Mouse (Mus musculus): ENCODE data around the gene Trp53inp2.

Trp53inp2 gene

DNA sequence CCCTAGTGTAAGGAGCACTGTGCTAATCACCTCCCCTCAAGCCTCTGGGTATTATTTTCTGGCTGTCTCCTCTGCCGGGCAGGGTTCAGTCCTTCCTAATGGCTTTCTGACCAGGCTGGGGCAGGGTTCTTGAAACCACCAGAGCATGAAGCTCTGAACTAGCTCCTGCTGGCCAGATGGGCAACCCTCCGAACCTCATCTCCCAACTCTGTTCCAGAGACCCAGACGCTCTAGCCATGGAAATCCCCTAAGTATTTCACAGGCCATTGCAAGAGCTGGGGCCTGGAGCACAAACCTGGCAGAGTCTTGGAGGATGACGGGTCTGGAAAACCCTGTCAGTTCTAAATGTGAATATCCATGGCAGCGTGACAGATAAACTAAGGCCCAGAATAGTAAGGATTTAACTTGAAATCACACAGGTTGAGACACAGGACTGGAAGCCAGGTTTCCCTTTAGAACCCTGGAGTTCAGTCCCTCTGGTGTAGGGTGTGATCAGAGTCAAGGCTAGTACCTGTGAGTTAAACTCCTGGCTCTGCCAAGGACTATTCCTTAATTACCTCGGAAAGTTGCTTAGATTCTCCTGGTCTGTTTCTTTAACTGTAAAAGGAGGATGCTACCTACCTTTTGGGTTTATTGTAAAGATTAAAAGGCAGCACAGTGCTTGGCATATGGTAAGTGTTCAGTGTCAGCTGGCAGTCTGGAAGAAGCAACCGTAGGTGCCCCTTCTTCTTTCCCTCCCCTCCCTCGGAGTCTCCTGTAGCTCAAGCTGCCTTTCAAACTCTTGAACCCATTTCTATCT, at the start of gene Trp53inp2:
Gene Trp53inp2, plus strand, starts transcription at position 799 of the 799 bp plus-strand sequence.
- no peak for DNase-seq (ENCODE audit: low read depth, low spot score)

DNA sequence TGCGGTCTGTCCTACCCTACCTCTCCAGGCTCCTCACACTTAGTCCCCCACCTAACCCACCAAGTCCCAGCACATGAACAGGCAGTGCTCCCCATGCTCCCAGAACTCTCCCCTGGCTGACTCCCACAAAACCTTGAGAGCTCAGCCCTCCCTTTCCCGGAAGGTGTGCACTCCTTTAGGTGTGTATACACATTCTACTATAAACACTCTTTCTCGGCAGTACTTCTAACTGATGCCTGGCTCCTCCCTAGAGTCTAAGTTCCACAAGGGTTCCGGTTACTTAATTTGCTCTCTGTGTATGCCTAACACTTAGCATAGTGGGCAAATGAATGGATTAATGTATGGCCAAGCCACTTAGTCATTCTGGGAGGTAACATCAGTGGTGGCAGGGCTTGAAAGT, 49.5 kb upstream of the Trp53inp2 start:
- no peak for DNase-seq (ENCODE audit: low read depth, low spot score)

DNA sequence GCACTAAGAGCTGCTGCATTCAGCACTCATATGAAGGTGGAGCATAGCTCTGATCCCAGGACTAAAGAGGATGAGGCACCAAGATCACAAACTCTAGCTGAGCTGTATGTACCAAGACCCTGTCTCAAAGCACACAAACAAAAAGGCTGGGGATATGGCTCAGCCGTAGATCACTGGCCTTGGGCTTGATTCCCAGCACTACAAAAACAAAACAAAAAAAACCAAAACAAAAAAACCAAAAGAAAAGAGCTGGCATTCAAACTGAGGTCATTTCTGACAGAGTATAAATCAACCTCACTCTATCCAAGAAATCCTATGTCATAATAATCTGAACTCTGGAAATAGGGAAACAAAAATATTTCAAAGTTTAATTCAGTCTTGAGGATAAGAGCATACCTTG, 47.4 kb upstream of the Trp53inp2 start:
- no peak for DNase-seq (ENCODE audit: low read depth, low spot score)

DNA sequence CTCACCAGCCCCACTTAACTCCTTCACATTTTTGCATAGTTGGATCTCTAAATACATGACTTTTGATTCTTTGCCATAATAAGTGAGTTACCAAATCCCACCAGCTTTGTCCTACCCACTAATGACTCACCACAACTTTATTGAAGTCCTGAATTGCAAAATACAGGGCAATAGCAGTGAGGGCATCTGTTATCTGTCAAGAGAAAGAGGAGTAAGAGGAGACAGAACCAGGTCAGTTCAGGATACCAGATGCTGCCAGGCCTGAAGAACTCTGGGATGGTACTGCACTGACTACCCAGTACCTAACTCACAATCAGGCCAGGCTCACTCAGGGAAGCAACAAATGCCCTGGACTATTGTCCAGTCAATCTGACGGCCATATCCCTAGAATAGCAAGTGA, 45.6 kb upstream of the Trp53inp2 start:
- no peak for DNase-seq (ENCODE audit: low read depth, low spot score)

DNA sequence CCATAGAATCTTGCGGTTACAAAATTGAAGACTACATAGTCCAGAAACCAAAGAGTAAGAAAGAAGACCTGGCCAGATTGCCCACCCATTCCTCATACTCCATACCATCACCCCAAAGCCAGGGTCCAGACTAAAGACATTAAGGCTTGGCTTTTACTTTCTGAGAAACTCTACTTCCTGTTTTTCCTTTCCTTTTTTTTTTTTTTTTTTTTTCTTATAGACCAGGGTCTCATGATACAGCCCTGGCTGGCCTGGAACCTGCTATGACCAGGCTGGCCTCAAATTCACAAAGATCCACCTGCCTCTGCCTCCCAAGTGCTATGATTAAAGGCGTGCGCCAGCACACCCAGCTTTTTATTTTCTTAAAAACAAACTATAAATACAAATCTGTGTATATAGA, 44.6 kb upstream of the Trp53inp2 start:
- DNase-seq (ENCODE audit: low read depth, low spot score), result no peak

DNA sequence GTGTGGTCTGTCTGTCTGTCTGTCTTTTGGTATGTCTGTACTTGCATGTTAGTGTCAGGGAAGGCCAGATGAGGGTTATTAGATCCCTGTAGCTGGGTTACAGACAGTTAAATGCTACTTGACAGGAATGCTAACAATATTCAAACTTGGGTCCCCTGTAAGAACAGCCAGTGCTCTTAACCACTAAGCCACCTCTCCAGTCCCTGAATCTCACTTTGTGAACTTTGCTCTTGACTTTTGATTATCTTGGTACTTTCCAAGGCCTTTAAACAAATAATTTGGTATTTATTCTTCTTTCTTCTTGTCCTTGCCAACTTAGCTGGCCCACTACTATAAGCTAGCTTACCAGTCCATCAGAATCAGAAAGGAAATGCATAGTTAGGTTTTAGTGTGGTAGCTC, 40.7 kb upstream of the Trp53inp2 start:
- DNase-seq (ENCODE audit: low read depth, low spot score), result no peak

DNA sequence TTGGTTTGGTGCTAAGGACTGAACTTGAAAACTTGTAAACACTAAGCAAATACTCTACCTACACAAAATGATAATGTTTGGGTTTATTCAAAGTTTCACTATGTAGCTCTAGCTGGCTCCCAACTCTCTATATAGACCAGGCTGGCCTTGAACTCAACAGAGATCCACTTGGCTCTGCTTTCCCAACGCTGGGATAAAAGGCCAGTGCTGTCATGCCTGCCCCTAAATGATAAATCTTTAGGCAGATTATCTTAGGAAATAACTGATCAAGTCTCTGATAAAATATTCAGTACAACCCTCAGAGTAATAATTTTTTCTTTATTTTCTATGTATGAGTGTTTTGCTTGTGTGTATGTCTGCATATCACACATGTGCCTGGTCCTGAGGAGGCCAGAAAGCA, 34.2 kb upstream of the Trp53inp2 start:
- no peak for DNase-seq (ENCODE audit: low read depth, low spot score)

DNA sequence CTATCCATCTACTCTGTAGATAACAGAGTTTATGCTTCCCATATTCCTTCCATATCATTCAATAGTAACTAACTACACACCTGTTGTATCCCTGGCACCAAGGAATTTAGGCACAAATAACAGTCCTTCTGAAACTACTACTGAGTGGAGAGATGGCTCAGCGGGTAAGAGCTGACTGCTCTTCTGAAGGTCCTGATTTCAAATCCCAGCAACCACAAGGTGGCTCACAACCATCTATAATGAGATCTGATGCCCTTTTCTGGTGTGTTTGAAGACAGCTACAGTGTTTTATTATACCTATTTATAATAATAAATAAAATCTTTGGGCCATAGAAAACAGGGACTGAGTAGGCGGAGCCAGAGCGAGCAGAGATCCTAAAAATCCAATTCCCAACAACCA, 26.5 kb upstream of the Trp53inp2 start:
- DNase-seq (ENCODE audit: low read depth, low spot score), result no peak

DNA sequence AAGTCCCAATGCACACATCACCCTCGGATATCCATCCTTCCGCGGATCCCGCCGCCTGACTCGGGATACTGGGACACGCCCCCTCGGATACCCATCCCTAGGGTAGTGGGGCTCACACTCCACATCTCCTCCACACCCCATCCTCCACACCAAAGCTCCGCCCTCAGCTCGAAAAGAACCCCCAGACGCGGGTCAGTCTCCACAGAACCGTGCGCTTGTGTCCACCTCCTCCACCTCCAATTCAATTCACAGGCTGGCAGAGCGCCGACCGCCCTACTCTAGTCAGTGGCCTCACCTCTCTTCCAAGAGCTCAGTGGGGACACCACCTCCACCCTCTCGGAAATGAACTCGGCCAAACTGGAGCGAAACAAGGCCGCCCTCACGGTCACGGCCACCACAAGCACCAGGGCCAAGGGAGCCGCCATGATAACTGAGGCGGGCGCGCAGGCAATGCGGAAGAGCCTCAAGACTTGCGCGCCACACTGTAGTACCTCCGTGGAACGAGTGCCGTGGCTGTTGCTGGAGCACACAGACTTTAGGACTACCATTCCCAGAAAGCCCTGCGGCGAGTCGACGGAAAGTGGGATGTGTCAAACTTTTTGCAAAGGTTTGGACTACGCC, 23.8 kb upstream of the Trp53inp2 start, which contains the start of gene Pigu:
Gene Pigu, minus strand, starts transcription at position 460 of the 621 bp plus-strand sequence.
- DNase-seq (ENCODE audit: low read depth, low spot score), result peak; percentile 98

DNA sequence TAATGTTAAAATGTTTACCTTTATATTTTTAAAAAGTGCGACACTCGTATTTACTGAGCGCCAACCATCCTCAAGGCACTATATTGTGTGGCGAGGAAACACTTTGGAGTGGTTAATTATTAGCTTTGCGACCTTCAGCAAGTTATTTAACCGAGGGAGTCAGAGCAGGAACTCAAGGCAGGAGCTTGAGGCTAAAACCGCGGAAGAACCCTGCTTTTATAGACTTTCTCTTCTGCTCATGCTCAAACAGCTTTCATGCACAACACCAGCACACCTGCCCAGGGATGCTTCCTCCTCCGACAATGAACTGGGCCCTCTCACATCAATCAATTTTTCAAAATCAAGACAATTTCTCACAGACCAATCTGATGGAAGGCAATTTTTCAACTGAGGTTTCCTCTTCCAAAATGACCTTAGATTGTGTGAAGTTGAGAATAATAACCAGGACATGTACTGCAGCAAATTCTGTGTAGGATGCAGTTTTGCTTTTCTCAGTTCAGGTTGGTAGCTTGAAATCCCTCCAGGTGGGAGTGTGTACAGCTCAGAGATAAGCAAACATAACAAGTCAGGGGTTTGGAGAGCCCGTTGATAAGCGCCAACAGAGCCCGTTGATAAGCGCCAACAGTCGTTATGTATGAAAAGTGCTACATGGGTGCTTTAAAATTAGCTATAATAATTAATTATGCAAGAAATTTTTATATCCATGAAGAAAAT, 23.0 kb upstream of the Trp53inp2 start:
- peak; percentile 44 for DNase-seq (ENCODE audit: low read depth, low spot score)

DNA sequence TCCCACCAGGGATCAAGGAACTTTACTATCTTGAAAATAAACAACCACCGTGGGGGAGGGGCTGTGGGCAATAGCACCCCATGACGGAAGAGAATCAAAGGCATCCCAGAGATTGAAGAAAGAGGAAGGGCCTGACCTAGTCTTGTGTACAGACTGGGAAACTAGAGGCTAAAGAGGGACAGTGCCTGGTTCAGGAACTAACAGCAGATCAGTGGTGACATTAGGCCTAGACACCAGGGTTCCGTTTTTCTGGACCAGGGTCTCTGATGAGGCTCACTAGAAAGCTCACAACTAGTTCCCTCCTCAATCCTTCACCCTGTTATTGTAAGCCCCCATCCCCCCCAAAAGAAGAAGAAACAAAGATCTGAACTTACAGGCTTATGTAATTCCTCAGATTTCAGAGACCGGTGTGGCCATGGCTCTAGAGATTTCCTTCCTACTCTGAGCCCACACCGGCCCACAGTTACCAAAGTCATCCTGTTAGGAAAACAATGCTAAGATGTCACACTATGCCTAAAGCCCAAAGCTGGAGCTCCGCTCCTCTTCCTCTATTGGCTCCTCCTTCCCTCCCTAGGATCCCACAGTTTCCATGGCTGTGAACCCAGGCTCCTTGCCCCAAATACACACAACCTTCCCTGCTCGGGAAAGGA, 13.1 kb upstream of the Trp53inp2 start:
- no peak for DNase-seq (ENCODE audit: low read depth, low spot score)

DNA sequence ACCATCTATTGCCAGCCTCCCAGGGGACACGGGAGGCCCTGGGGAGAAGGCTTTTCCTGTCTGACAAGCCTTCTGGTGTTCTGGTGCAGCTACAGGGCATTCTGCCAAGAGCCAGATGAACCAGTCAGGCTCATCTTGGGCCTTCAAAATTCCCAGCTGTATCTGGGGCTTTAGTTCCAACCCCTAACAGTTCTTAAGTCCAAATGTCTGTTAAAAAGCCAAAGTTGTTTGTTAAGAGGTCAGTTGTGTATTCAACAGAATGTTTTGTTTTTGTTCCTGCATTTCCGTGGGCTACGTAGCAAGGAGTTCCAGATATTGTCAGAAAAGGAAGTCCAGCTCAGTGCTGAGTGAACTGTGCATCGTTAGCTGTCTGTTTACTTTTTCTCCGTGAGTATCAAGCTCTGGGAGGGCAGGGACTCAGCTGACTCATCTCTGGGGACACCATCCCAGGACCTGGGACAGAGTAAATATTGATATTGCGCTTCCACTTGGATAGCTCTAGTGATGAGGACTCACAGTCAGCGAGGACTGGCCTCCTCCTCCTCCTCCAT, 11.5 kb upstream of the Trp53inp2 start:
- DNase-seq (ENCODE audit: low read depth, low spot score), result no peak

DNA sequence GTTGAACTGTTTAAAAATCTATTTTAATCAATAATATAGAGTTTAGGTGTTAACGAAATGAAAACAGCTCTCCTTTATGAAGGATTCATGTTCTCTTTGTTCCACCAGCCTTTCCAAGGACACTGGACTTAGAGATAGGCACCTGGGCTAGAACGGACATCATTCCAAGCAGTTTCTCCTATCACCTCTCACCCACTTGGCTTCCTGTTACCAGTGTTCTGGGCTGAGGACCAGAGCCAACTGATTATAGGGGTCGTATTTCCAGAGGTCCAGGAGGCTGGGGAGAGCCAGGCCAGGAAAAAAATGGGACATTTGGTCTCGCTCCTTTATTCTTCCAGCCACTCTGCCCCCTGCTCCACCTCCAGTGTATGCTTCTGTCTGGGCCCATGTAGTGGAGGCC, 8.4 kb upstream of the Trp53inp2 start:
- DNase-seq (ENCODE audit: low read depth, low spot score), result no peak

DNA sequence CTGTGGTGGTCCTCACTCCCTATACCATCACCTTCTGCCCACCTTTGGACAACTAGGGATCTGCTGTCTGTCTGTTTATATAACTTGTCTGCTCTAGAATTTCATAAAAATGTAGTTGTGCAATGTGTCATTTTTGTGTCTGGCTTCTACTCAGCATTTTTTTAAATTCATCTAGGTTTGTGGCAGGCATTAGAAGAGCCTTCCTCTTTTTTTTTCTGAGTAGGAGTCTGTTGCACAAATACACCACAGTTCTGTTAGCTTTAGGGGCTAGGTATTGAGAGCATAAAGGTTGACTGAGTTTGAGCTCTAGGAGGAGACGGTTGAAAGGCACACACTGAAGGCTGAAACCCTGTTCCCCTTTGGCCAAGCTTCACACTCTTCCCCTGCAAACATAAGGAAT, 7.6 kb upstream of the Trp53inp2 start:
- no peak for DNase-seq (ENCODE audit: low read depth, low spot score)

DNA sequence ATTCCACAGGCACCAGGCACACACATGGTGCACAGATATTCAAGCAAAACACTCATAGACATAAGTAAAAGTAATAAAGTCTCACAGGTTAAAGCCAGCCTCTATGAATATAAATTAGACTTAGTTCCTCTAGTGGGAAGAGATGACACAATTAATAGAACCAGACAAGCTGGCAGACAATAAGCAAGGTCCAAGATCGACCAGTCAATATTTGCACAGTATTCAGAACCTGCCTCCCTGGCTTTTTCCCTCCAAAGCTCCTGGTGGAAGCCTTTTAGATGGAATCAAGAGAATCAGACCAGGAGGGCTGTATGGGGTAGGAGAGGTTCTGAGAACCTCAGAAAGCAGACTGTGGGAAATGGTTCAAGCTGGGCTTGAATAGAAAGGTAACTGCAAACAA, 7.0 kb upstream of the Trp53inp2 start:
- DNase-seq (ENCODE audit: low read depth, low spot score), result no peak

DNA sequence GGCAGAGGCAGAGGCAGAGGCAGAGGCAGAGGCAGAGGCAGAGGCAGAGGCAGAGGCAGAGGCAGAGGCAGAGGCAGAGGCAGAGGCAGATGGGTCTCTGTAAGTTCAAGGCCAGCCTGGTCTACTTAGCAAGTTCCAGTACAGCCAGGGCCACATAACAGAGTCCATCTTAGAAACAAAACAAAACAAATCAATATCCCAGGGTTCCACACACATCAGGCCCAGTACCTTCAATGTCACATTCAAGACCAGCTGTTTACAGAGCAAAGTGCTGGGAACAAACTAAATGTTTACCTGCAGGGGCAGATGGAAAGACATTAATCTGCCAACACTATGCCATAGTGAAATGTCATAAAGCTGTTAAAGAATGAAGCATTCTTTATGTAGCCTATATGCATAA, 6.3 kb upstream of the Trp53inp2 start:
- DNase-seq (ENCODE audit: low read depth, low spot score), result no peak

DNA sequence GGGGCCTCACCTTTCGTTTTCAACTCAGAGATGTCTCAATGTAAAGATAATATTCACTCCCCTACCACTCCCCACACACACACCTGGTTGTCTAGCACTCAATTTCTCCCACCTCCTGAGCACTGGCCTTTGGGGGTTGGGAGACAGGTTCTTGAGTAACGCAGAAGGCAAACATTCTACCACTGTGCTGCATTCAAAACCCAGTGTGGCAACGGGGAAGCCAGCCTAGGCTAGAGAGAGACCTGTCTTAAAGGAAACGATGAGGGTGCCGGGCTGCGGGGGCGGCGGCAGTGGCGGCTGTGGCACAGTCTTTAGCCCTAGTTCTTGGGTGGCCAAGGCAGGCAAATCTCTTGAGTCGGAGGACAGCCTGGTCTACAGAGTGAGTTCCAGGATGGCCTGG, 4.7 kb upstream of the Trp53inp2 start:
- no peak for DNase-seq (ENCODE audit: low read depth, low spot score)

DNA sequence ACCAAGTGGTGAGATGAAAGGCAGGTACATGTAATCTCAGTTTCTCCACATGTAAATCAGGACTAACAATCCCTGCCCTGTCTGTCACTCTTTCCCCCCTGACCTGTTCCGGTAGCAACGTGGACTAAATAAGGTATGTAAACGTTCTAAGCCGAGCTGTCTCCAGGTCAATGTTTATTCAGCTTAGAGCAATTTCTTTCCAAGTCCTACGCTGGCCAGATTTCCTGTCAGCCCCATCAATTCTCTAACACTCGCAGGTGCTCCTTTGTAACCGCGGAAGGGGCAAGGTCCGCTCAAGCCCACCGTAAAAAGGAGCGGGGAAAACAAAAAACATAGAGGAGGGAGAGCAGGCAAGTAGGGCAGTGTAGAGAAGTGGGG, 190 bp downstream of the Trp53inp2 start:
- DNase-seq (ENCODE audit: low read depth, low spot score), result no peak

DNA sequence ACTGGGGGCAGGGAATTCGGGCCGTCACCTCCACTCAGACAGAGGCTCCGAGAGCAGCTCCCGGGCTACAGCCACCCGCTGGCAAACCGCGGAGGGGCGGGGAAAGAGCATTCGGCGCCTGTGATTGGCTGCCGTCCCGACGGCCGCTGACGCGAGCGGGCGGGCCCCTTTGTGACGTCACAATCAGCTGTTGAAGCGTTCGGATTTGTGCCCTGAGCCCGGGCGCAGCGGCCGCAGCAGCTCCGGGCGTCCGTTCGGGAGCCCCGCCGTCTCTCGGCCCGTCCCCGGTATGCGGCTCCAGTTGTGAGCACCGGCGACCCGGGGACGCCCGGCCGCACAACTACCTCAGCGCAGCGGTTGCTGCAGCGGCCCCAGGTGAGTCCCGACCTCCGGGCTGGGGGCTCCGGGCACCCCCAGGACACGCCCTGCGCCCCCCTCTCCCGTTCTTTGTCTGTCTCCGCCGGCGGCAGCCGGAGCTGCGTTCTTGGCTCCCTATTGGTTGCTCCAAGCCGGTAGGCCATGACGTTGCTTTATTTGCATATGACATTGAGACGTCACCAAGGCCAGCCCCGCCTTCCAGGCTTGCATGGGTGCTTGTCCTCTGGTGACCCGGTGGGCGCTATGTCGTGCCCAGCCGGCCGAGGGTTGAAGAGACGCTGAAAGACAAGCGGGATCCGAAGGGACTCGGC, 928 bp downstream of the Trp53inp2 start:
- DNase-seq (ENCODE audit: low read depth, low spot score), result peak; percentile 93

DNA sequence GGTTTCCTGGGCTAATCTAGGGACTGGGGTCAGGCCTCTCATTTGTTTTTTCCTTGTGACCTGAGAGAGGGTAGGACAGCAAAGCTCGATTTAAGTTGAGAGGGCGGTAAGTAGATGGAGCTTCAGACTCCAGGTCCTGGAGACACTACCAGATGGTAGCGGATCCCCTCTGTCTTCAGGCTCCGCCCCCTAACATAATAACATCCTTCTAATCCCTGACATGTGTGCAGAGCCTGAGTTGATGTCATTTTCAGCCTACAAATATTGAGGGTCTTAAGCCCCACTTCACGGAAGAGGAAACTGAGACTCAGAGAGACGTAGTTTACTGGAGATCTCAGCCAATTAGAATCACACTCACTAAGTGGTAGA, 1.5 kb downstream of the Trp53inp2 start:
- no peak for DNase-seq (ENCODE audit: low read depth, low spot score)

DNA sequence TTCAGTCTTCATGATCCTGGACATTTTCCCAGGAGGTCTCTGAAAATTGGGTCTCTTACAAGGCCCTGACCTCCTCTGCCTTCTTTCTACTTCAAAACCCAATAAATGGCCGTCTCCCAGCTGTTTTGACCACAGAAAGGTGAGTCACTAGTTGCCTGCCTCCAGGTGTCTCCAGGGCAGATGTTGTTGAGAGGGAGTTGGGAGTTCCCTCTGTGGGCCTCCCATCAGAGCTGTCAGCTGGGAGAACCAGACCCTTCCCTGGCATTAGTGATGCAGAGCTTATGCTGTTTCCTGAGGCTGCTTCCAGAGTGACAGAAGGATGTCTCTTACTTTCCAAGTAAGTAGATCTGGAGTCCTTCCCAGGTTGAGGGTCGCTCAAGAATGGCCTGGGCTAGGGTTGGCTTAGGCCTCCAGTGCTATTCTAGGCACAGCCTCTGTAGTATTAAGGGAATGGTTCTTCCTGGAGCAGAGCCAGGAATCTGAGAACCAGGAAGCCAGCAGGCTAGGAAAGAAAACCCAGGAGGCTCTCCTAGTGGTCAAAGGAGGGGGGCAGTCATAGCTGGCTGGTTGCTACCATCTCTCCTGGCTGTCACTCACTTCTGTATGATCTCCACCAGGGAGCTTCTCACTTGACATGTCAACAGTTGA, 2.1 kb downstream of the Trp53inp2 start:
- no peak for DNase-seq (ENCODE audit: low read depth, low spot score)
